Mouse (Mus musculus) limb, embryonic 11.5 days (tissue): ENCODE measurements around the gene Fhl4. TPM values are rescaled to one million over a fixed set of nuclear protein-coding genes. Genes with fewer than 3 reads are reported as not detected.

ENCODE experiments used
- ATAC-seq: fragments of 200-750 bp; cut with Nextera tagmentation; 2 replicates; pipeline ENCODE4 v1.8.0; 2017; ENCODE audit warnings: low read depth; ENCODE audit not compliant: insufficient number of reproducible peaks, low FRiP score, low TSS enrichment
- DNase-seq: peaks from one replicate; pipeline ENCODE4 v3.0.0-alpha.2; 2015; ENCODE audit warnings: low spot score
- H3K27ac ChIP-seq: fragments of 300-500 bp; sonication (generic); replicated peaks from 2 replicates; pipeline ENCODE4 v1.5.1; 2014; ENCODE audit warnings: low read depth, mild to moderate bottlenecking, low read length
- H3K27me3 ChIP-seq: fragments of 300-500 bp; sonication (generic); 2 replicates; pipeline ENCODE4 v1.6.1; 2014; ENCODE audit warnings: mild to moderate bottlenecking, low read length, mixed read lengths; ENCODE audit not compliant: control insufficient read depth, insufficient read depth
- H3K36me3 ChIP-seq: fragments of 300-500 bp; sonication (generic); 2 replicates; pipeline ENCODE4 v1.6.1; 2014; ENCODE audit warnings: mild to moderate bottlenecking, low read length, moderate library complexity, mixed read lengths; ENCODE audit not compliant: control insufficient read depth, insufficient read depth
- H3K4me1 ChIP-seq: fragments of 300-500 bp; sonication (generic); 2 replicates; pipeline ENCODE4 v1.6.1; 2014; ENCODE audit warnings: low read length, mixed read lengths; ENCODE audit not compliant: control insufficient read depth, insufficient read depth
- H3K4me2 ChIP-seq: fragments of 300-500 bp; sonication (generic); 2 replicates; pipeline ENCODE4 v1.6.1; 2014; ENCODE audit warnings: low read depth, mild to moderate bottlenecking, moderate library complexity; ENCODE audit not compliant: severe bottlenecking
- H3K4me3 ChIP-seq: fragments of 300-500 bp; sonication (generic); 2 replicates; pipeline ENCODE4 v1.5.1; 2014; ENCODE audit warnings: low read depth, low read length
- H3K9ac ChIP-seq: fragments of 300-500 bp; sonication (generic); 2 replicates; pipeline ENCODE4 v1.6.1; 2014; ENCODE audit warnings: mild to moderate bottlenecking, low read length
- H3K9me3 ChIP-seq: fragments of 300-500 bp; sonication (generic); 2 replicates; pipeline ENCODE4 v1.6.1; 2016; ENCODE audit warnings: low read length; ENCODE audit not compliant: control insufficient read depth
- WGBS: fragments of 180-500 bp; shearing (Covaris S2); extraction: QIAGEN DNeasy Blood & Tissue Kit; methylation state at CpG from one replicate; pipeline ENCODE4 v1.1.7; 2014; 5-methylcytosine and 5-hydroxymethylcytosine counted together
- polyA plus RNA-seq: library from polyadenylated mRNA; unstranded; fragments of >200 nt; fragmentation: Nextera tagmentation; extraction: Ambion mirVana; gene quantifications from 2 replicates; pipeline ENCODE4 v1.2.1, GENCODE M21; 2014

Gene Fhl4
- 1.1 and 1.5 TPM in 2 replicates for polyA plus RNA-seq

- no peaks in the 10 kb centered on the region for H3K4me1 ChIP-seq
- peak within 1 kb of the TSS; percentile 65 for H3K27ac ChIP-seq
- peak; percentile 95 for DNase-seq
- H3K4me3 ChIP-seq: peak within 1 kb of the TSS; percentile 86
- H3K36me3 ChIP-seq: no peaks in the 10 kb centered on the region
- ATAC-seq: peak; percentile 96
- H3K9ac ChIP-seq: peak within 1 kb of the TSS; percentile 94
- no peaks in the 10 kb centered on the region for H3K27me3 ChIP-seq
- H3K9me3 ChIP-seq: no peaks in the 10 kb centered on the region
- H3K4me2 ChIP-seq: peak within 1 kb of the TSS; percentile 79
- WGBS: under 1% methylated on average over 65 of the region's 96 CpGs
Measured at GRCm38 (mm10) chr10:85102247-85103084, at the start of gene Fhl4, which contains the start of gene Tmem263. TSS of gene Fhl4 (minus strand) at chr10:85102495. TSS of gene Tmem263 (plus strand) at chr10:85102627.

- H3K36me3 ChIP-seq: no peaks in the 10 kb centered on the region
- ATAC-seq (no peak), DNase-seq (no peak)
- H3K4me2 ChIP-seq: no peak overlapping the region
- WGBS: 84% methylated on average over 5 of the region's 5 CpGs
- no peak overlapping the region for H3K4me3 ChIP-seq
- no peaks in the 10 kb centered on the region for H3K4me1 ChIP-seq
- H3K27ac ChIP-seq: no peak overlapping the region
- no peak overlapping the region for H3K9ac ChIP-seq
- no peaks in the 10 kb centered on the region for H3K9me3 ChIP-seq
- no peaks in the 10 kb centered on the region for H3K27me3 ChIP-seq
Measured at GRCm38 (mm10) chr10:85149226-85149625, 46.9 kb upstream of the Fhl4 start.

GRCm38 (mm10) chr10:85146282-85146681, 44.0 kb upstream of the Fhl4 start:
- H3K9ac ChIP-seq: no peak overlapping the region
- no peaks in the 10 kb centered on the region for H3K27me3 ChIP-seq
- DNase-seq (no peak), ATAC-seq (no peak)
- no peaks in the 10 kb centered on the region for H3K4me1 ChIP-seq
- H3K4me3 ChIP-seq: no peak overlapping the region
- no peak overlapping the region for H3K4me2 ChIP-seq
- 90% methylated on average over 14 of the region's 14 CpGs for WGBS
- no peaks in the 10 kb centered on the region for H3K9me3 ChIP-seq
- no peak overlapping the region for H3K27ac ChIP-seq
- no peaks in the 10 kb centered on the region for H3K36me3 ChIP-seq

GRCm38 (mm10) chr10:85141465-85141864, 39.2 kb upstream of the Fhl4 start:
- ATAC-seq: peak; percentile 87
- no peak overlapping the region for H3K4me2 ChIP-seq
- WGBS: 35% methylated on average over 9 of the region's 9 CpGs
- no peak overlapping the region for H3K9ac ChIP-seq
- H3K4me3 ChIP-seq: no peak overlapping the region
- H3K36me3 ChIP-seq: 0 out of 2 replicates have a peak, but pooled peaks cover 3% of the 10 kb centered on the region
- peak; percentile 56 for DNase-seq
- H3K27ac ChIP-seq: no peak overlapping the region
- H3K4me1 ChIP-seq: no peaks in the 10 kb centered on the region
- no peaks in the 10 kb centered on the region for H3K9me3 ChIP-seq
- H3K27me3 ChIP-seq: no peaks in the 10 kb centered on the region

GRCm38 (mm10) chr10:85136573-85136972, 34.3 kb upstream of the Fhl4 start:
- ATAC-seq (no peak), DNase-seq (no peak)
- Histone ChIP-seq H3K4me1 (no peaks in the 10 kb centered on the region), H3K4me3 (no peak overlapping the region), H3K27ac (no peak overlapping the region), H3K36me3 (0 out of 2 replicates have a peak, but pooled peaks cover 3% of the 10 kb centered on the region), H3K9ac (no peak overlapping the region), H3K27me3 (no peaks in the 10 kb centered on the region), H3K9me3 (no peaks in the 10 kb centered on the region), H3K4me2 (no peak overlapping the region)
- WGBS: 92% methylated on average over 6 of the region's 6 CpGs

- peak overlapping the region; percentile 60; the same call in 1 of the 2 replicates for H3K4me2 ChIP-seq
- peak overlapping the region; percentile 12; the same call in 1 of the 2 replicates for H3K9ac ChIP-seq
- H3K4me3 ChIP-seq: peak overlapping the region; percentile 69
- no peaks in the 10 kb centered on the region for H3K9me3 ChIP-seq
- WGBS: 26% methylated on average over 7 of the region's 7 CpGs
- DNase-seq: peak; percentile 56
- peaks cover 4% of the 10 kb centered on the region; the same call in 1 of the 2 replicates for H3K4me1 ChIP-seq
- no peaks in the 10 kb centered on the region for H3K27me3 ChIP-seq
- 0 out of 2 replicates have a peak, but pooled peaks have one; percentile 49 for ATAC-seq
- H3K27ac ChIP-seq: no peak overlapping the region
- no peaks in the 10 kb centered on the region for H3K36me3 ChIP-seq
Measured at GRCm38 (mm10) chr10:85128453-85128852, 26.2 kb upstream of the Fhl4 start.

- DNase-seq (peak; percentile 93), ATAC-seq (peak; percentile 100)
- Histone ChIP-seq H3K27ac (no peak within 1 kb of the TSS; the same call in 1 of the 2 replicates), H3K4me2 (peak within 1 kb of the TSS; percentile 60), H3K36me3 (no peaks in the 10 kb centered on the region), H3K4me3 (peak within 1 kb of the TSS; percentile 69), H3K4me1 (peaks cover 4% of the 10 kb centered on the region; the same call in 1 of the 2 replicates), H3K9me3 (no peaks in the 10 kb centered on the region), H3K9ac (peak within 1 kb of the TSS; percentile 70), H3K27me3 (no peaks in the 10 kb centered on the region)
- WGBS: 9% methylated on average over 20 of the region's 20 CpGs
Measured at GRCm38 (mm10) chr10:85127395-85128287, 25.3 kb upstream of the Fhl4 start, which contains the start of gene Mterf2. TSS of gene Mterf2 (minus strand) at chr10:85128027.

- no peak for DNase-seq
- 88% methylated on average over 13 of the region's 13 CpGs for WGBS
Measured at GRCm38 (mm10) chr10:85125184-85125583, 22.9 kb upstream of the Fhl4 start.

More at GRCm38 (mm10) chr10:85125184-85125583, 22.9 kb upstream of the Fhl4 start:
- H3K9me3 ChIP-seq: no peaks in the 10 kb centered on the region
- no peak overlapping the region for H3K27ac ChIP-seq
- no peak overlapping the region for H3K4me2 ChIP-seq
- ATAC-seq: no peak
- no peak overlapping the region for H3K4me3 ChIP-seq
- peaks cover 4% of the 10 kb centered on the region; the same call in 1 of the 2 replicates for H3K4me1 ChIP-seq
- no peak overlapping the region for H3K9ac ChIP-seq
- no peaks in the 10 kb centered on the region for H3K27me3 ChIP-seq
- peaks cover 4% of the 10 kb centered on the region; the same call in 1 of the 2 replicates for H3K36me3 ChIP-seq
